ENCODE assay signal across 17 mouse cellular contexts in genomic region chr11:46116510-46116909, GRCm38 (mm10). TPM values are rescaled to one million over a fixed set of nuclear protein-coding genes. Genes with fewer than 3 reads are reported as not detected.
DNase-seq lines count a peak whose midpoint lies in the region; ATAC-seq and TF ChIP-seq lines count a peak whose summit lies in the region.
"Had no signal": no experiment of that assay in that cellular context is flagged by ENCODE, and none has a peak within 500 bp of the region (broad histone marks: within the 10 kb centered on the region; RNA-seq: fewer than 3 reads in every experiment).

No protein-coding gene starts in this region.

- H3K27ac ChIP-seq in kidney, embryonic 15.5 days = 0 out of 2 replicates have a peak overlapping the region, but pooled peaks have one; percentile 59
- H3K27ac ChIP-seq in hindbrain, embryonic 14.5 days = no peak overlapping the region
- H3K27ac ChIP-seq: embryonic facial prominence, embryonic 12.5 days; heart, embryonic 10.5 days; liver, embryonic 12.5 days; neural tube, embryonic 15.5 days had no signal

- H3ac ChIP-seq in C2C12 (ENCODE audit: control insufficient read depth, insufficient read length, low read depth) = no peak overlapping the region

- WGBS in kidney, embryonic 15.5 days = 59% methylated on average over 2 of the region's 2 CpGs
- 96% methylated on average over 2 of the region's 2 CpGs for WGBS in hindbrain, embryonic 14.5 days

- ATAC-seq in kidney, embryonic 15.5 days (replicated peaks; ENCODE audit: low FRiP score) = 0 out of 2 replicates have a peak, but pooled peaks have one; percentile 24
- peak; percentile 35; the same call in 1 of the 2 replicates for ATAC-seq in monocyte, adult 5-6 weeks (replicated peaks; ENCODE audit: insufficient number of reproducible peaks, low FRiP score, low TSS enrichment, poor library complexity, severe bottlenecking)
- no peak for ATAC-seq in hindbrain, embryonic 14.5 days (ENCODE audit: low FRiP score)
- ATAC-seq: liver, embryonic 12.5 days; midbrain, embryonic 16.5 days had no signal

- no peak overlapping the region for H3K4me2 ChIP-seq in kidney, embryonic 15.5 days
- no peak overlapping the region for H3K4me2 ChIP-seq in hindbrain, embryonic 14.5 days (replicated peaks)
- H3K4me2 ChIP-seq: embryonic facial prominence, embryonic 12.5 days; liver, embryonic 12.5 days; neural tube, embryonic 15.5 days had no signal

- H3K4me1 ChIP-seq in kidney, embryonic 15.5 days = peaks cover 33% of the 10 kb centered on the region
- H3K4me1 ChIP-seq in hindbrain, embryonic 14.5 days (replicated peaks; ENCODE audit: control insufficient read depth, insufficient read depth, low read length) = no peaks in the 10 kb centered on the region
- H3K4me1 ChIP-seq: liver, embryonic 12.5 days; neural tube, embryonic 15.5 days had no signal

- H3K79me3 ChIP-seq in C2C12 (ENCODE audit: low read depth) = no peaks in the 10 kb centered on the region

- H3K79me2 ChIP-seq in C2C12 (ENCODE audit: control insufficient read depth, insufficient read depth) = no peaks in the 10 kb centered on the region

- no peak overlapping the region for H3K4me3 ChIP-seq in kidney, embryonic 15.5 days (replicated peaks)
- H3K4me3 ChIP-seq in C2C12 (ENCODE audit: insufficient read depth, poor library complexity, severe bottlenecking) = no peak overlapping the region
- H3K4me3 ChIP-seq in hindbrain, embryonic 14.5 days (replicated peaks; ENCODE audit: low read length) = no peak overlapping the region
- H3K4me3 ChIP-seq: embryonic facial prominence, embryonic 12.5 days; heart, embryonic 10.5 days; liver, embryonic 12.5 days; neural tube, embryonic 15.5 days had no signal

- no peak for DNase-seq in kidney, adult 11 months
- peak; percentile 85 for DNase-seq in NIH3T3 (ENCODE audit: low read depth)
- DNase-seq in hindbrain, embryonic 14.5 days (ENCODE audit: low spot score) = no peak
- DNase-seq in right cerebral cortex, postnatal 36 days (ENCODE audit: low spot score in 2 of 2) = no peak
- no peak for DNase-seq in yolk sac, embryonic 10.5 days (ENCODE audit: low spot score)
- DNase-seq: heart, postnatal 36 days; lung, postnatal 4 days; right cerebral cortex, adult 18-20 months had no signal

- no peak overlapping the region for H3K9ac ChIP-seq in kidney, embryonic 15.5 days
- no peak overlapping the region for H3K9ac ChIP-seq in hindbrain, embryonic 14.5 days
- H3K9ac ChIP-seq: embryonic facial prominence, embryonic 12.5 days; liver, embryonic 12.5 days; neural tube, embryonic 15.5 days had no signal

- TF ChIP-seq CTCF in C2C12 (IDR thresholded peaks at IDR 0.05; ENCODE audit: control insufficient read depth, insufficient read depth, insufficient read length) = no peak

- H3K27me3 ChIP-seq in kidney, embryonic 15.5 days = no peaks in the 10 kb centered on the region
- no peaks in the 10 kb centered on the region for H3K27me3 ChIP-seq in C2C12 (ENCODE audit: control insufficient read depth, insufficient read depth, insufficient read length)
- H3K27me3 ChIP-seq in hindbrain, embryonic 14.5 days (ENCODE audit: control insufficient read depth, insufficient read depth, low read length) = no peaks in the 10 kb centered on the region
- H3K27me3 ChIP-seq: embryonic facial prominence, embryonic 12.5 days; neural tube, embryonic 15.5 days had no signal

- H3K9me3 ChIP-seq in kidney, embryonic 15.5 days (replicated peaks) = no peaks in the 10 kb centered on the region
- H3K9me3 ChIP-seq in hindbrain, embryonic 14.5 days (ENCODE audit: control insufficient read depth, low read length) = no peaks in the 10 kb centered on the region
- H3K9me3 ChIP-seq: embryonic facial prominence, embryonic 12.5 days; heart, embryonic 10.5 days; liver, embryonic 12.5 days; neural tube, embryonic 15.5 days had no signal

- peaks cover 49% of the 10 kb centered on the region for H3K36me3 ChIP-seq in kidney, embryonic 15.5 days
- peaks cover 25% of the 10 kb centered on the region for H3K36me3 ChIP-seq in C2C12 (ENCODE audit: control insufficient read depth, insufficient read depth)
- H3K36me3 ChIP-seq in hindbrain, embryonic 14.5 days (replicated peaks; ENCODE audit: control insufficient read depth, insufficient read depth) = peaks cover 46% of the 10 kb centered on the region
- H3K36me3 ChIP-seq: liver, embryonic 12.5 days had no signal

TF ChIP-seq in C2C12, 6 proteins besides CTCF, POLR2A, EP300 and RAD21:
- TF ChIP-seq USF1 (IDR thresholded peaks at IDR 0.05; ENCODE audit: low read depth) (peak; percentile 3), MAX (IDR thresholded peaks at IDR 0.05) (no peak)
TF ChIP-seq in C2C12: peak in this region for 1.

RNA-seq across cellular contexts. Expression of gene Nipal4, which starts 49.8 kb away (rescaled TPM):
- 0.48 and 1.2 TPM in 2 replicates for polyA plus RNA-seq in kidney, embryonic 15.5 days (2015; fragmentation: Nextera tagmentation; extraction: Ambion mirVana)
- polyA plus RNA-seq in C2C12 (2012; fragmentation: generic; extraction: Trizol) = 0.08 TPM
- not detected in 3 replicates for total RNA-seq in monocyte, adult 5-6 weeks (2017)
- 0.38 and 0.46 TPM in 2 replicates for polyA plus RNA-seq in hindbrain, embryonic 14.5 days (2014; fragmentation: Nextera tagmentation; extraction: Ambion mirVana)
- total RNA-seq: adrenal gland, postnatal 14 days had no signal
